Mouse (Mus musculus) liver, adult 2 months (tissue): ENCODE measurements around the gene Nynrin. TPM values are rescaled to one million over a fixed set of nuclear protein-coding genes. Genes with fewer than 3 reads are reported as not detected.
A peak's percentile ranks its signal among the peaks of the same experiment; 100 is the strongest.

ENCODE experiments used
- DNase-seq: peaks from one replicate; pipeline ENCODE4 v3.0.0-alpha.2; 2011; ENCODE audit warnings: low read depth, low spot score; ENCODE audit errors: extremely low read depth
- H3K27ac ChIP-seq: fragments of 200-500 bp; replicated peaks from 2 replicates; pipeline ENCODE4 v1.5.1; 2012; ENCODE audit warnings: low read depth, mild to moderate bottlenecking, control low read depth, inconsistent platforms, low read length; ENCODE audit not compliant: insufficient read depth
- H3K27me3 ChIP-seq: fragments of 200-500 bp; 2 replicates; pipeline ENCODE4 v1.6.1; 2012; ENCODE audit warnings: mild to moderate bottlenecking, moderate library complexity, low read length, inconsistent platforms; ENCODE audit not compliant: control insufficient read depth, insufficient read depth
- H3K36me3 ChIP-seq: fragments of 200-500 bp; 2 replicates; pipeline ENCODE4 v1.6.1; 2012; ENCODE audit warnings: low read length, inconsistent platforms; ENCODE audit not compliant: control insufficient read depth, insufficient read depth
- H3K4me1 ChIP-seq: fragments of 200-500 bp; 2 replicates; pipeline ENCODE4 v1.6.1; 2011; ENCODE audit warnings: low read length; ENCODE audit not compliant: control insufficient read depth, insufficient read depth
- H3K4me3 ChIP-seq: fragments of 200-500 bp; 2 replicates; pipeline ENCODE4 v1.5.1; 2011; ENCODE audit warnings: low read depth, mild to moderate bottlenecking, control low read depth, low read length, moderate library complexity; ENCODE audit not compliant: insufficient read depth
- H3K79me2 ChIP-seq: fragments of 200-500 bp; 2 replicates; pipeline ENCODE4 v1.6.1; 2012; ENCODE audit warnings: inconsistent platforms, mild to moderate bottlenecking, low read length, moderate library complexity; ENCODE audit not compliant: control insufficient read depth, insufficient read depth
- H3K9ac ChIP-seq: fragments of 200-500 bp; 2 replicates; pipeline ENCODE4 v1.6.1; 2012; ENCODE audit warnings: low read depth, mild to moderate bottlenecking, control low read depth, inconsistent platforms, low read length
- CTCF ChIP-seq: fragments of 200-500 bp; IDR thresholded peaks from 2 replicates; pipeline ENCODE4 v1.5.1; 2011; ENCODE audit warnings: low read depth, low read length, control low read depth
- POLR2A ChIP-seq: fragments of 200-500 bp; IDR thresholded peaks from 2 replicates; pipeline ENCODE4 v1.6.1; 2011; ENCODE audit warnings: low read length, control low read depth; ENCODE audit not compliant: insufficient read depth; ENCODE audit errors: extremely low read depth
- WGBS: fragments of 180-500 bp; shearing (Covaris S2); methylation state at CpG from one replicate; pipeline ENCODE4 v1.1.7; 2018; 5-methylcytosine and 5-hydroxymethylcytosine counted together
- polyA plus RNA-seq: library from polyadenylated mRNA; depleted of rRNA; stranded (reverse); fragments of >200 nt; gene quantifications from 2 replicates; pipeline ENCODE4 v1.2.3, GENCODE M21; 2012
- total RNA-seq: library from RNA; depleted of rRNA; stranded (reverse); fragments of >200 nt; gene quantifications from 2 replicates; pipeline ENCODE4 v1.2.3, GENCODE M21; 2014

Gene Nynrin
- total and polyA plus RNA-seq, 2 experiments = 0.65 to 0.71 TPM

- TF ChIP-seq CTCF (no peak), POLR2A (no peak)
- 35% methylated on average over 5 of the region's 5 CpGs for WGBS
- peak; percentile 47 for DNase-seq
- no peak overlapping the region for H3K27ac ChIP-seq
- no peaks in the 10 kb centered on the region for H3K79me2 ChIP-seq
- H3K9ac ChIP-seq = no peak overlapping the region
- H3K36me3 ChIP-seq = no peaks in the 10 kb centered on the region
- H3K4me3 ChIP-seq = no peak overlapping the region
- no peaks in the 10 kb centered on the region for H3K4me1 ChIP-seq
- H3K27me3 ChIP-seq = no peaks in the 10 kb centered on the region
Measured at GRCm38 (mm10) chr14:55838312-55838711, 15.5 kb upstream of the Nynrin start.

GRCm38 (mm10) chr14:55838740-55839139 lies 15.1 kb upstream of the Nynrin start:
- H3K4me3 ChIP-seq = no peak overlapping the region
- H3K27me3 ChIP-seq = no peaks in the 10 kb centered on the region
- no peaks in the 10 kb centered on the region for H3K79me2 ChIP-seq
- H3K36me3 ChIP-seq = no peaks in the 10 kb centered on the region
- no peak overlapping the region for H3K9ac ChIP-seq
- no peaks in the 10 kb centered on the region for H3K4me1 ChIP-seq
- WGBS = 69% methylated on average over 4 of the region's 4 CpGs
- TF ChIP-seq POLR2A (no peak), CTCF (no peak)
- no peak for DNase-seq
- H3K27ac ChIP-seq = no peak overlapping the region

- H3K4me1 ChIP-seq = peaks cover 2% of the 10 kb centered on the region; the same call in 1 of the 2 replicates
- no peaks in the 10 kb centered on the region for H3K79me2 ChIP-seq
- WGBS = 77% methylated on average over 4 of the region's 4 CpGs
- no peaks in the 10 kb centered on the region for H3K27me3 ChIP-seq
- H3K36me3 ChIP-seq = no peaks in the 10 kb centered on the region
- no peak overlapping the region for H3K4me3 ChIP-seq
- H3K27ac ChIP-seq = no peak overlapping the region
- DNase-seq = no peak
- TF ChIP-seq CTCF (no peak), POLR2A (no peak)
- no peak overlapping the region for H3K9ac ChIP-seq
Measured at GRCm38 (mm10) chr14:55840853-55841366, 12.9 kb upstream of the Nynrin start.

- H3K9ac ChIP-seq = no peak overlapping the region
- WGBS = 87% methylated on average over 4 of the region's 4 CpGs
- no peak overlapping the region for H3K4me3 ChIP-seq
- TF ChIP-seq CTCF (no peak), POLR2A (no peak)
- H3K36me3 ChIP-seq = no peaks in the 10 kb centered on the region
- no peak overlapping the region for H3K27ac ChIP-seq
- no peaks in the 10 kb centered on the region for H3K27me3 ChIP-seq
- no peak for DNase-seq
- H3K4me1 ChIP-seq = peaks cover 3% of the 10 kb centered on the region; the same call in 1 of the 2 replicates
- no peaks in the 10 kb centered on the region for H3K79me2 ChIP-seq
Measured at GRCm38 (mm10) chr14:55842794-55843193, 11.0 kb upstream of the Nynrin start.

- no peak overlapping the region for H3K9ac ChIP-seq
Measured at GRCm38 (mm10) chr14:55845506-55846294, 8.1 kb upstream of the Nynrin start.

GRCm38 (mm10) chr14:55850885-55851284 lies 2.9 kb upstream of the Nynrin start:
- Histone ChIP-seq H3K27ac (no peak overlapping the region), H3K79me2 (no peaks in the 10 kb centered on the region), H3K27me3 (no peaks in the 10 kb centered on the region), H3K9ac (no peak overlapping the region), H3K4me3 (no peak overlapping the region), H3K4me1 (peaks cover 2% of the 10 kb centered on the region; the same call in 1 of the 2 replicates), H3K36me3 (no peaks in the 10 kb centered on the region)
- TF ChIP-seq CTCF (no peak), POLR2A (no peak)
- WGBS = 80% methylated on average over 6 of the region's 6 CpGs
- DNase-seq = no peak

More at GRCm38 (mm10) chr14:55845506-55846294, 8.1 kb upstream of the Nynrin start:
- Histone ChIP-seq H3K4me1 (peaks cover 3% of the 10 kb centered on the region; the same call in 1 of the 2 replicates), H3K79me2 (no peaks in the 10 kb centered on the region), H3K27ac (no peak overlapping the region), H3K36me3 (no peaks in the 10 kb centered on the region), H3K4me3 (no peak overlapping the region), H3K27me3 (no peaks in the 10 kb centered on the region)
- TF ChIP-seq POLR2A (no peak), CTCF (no peak)
- WGBS = 44% methylated on average over 9 of the region's 9 CpGs
- peak; percentile 66 for DNase-seq
